ENCODE assay signal across 12 mouse cellular contexts in genomic region chr2:180276385-180276784, GRCm38 (mm10). TPM values are rescaled to one million over a fixed set of nuclear protein-coding genes. Genes with fewer than 3 reads are reported as not detected.
A peak's percentile ranks its signal among the peaks of the same experiment; 100 is the strongest.
DNase-seq lines count a peak whose midpoint lies in the region; ATAC-seq and TF ChIP-seq lines count a peak whose summit lies in the region.
"Had no signal": no experiment of that assay in that cellular context is flagged by ENCODE, and none has a peak within 500 bp of the region (broad histone marks: within the 10 kb centered on the region; RNA-seq: fewer than 3 reads in every experiment).

No protein-coding gene starts in this region.

- intact Hi-C loops in heart, postnatal 36 days (cut with DNase I), result loop anchor here (2.0 to 10.0 kb wide), 3 partner anchors 156 to 428 kb away; partner anchors contain the start of gene Dido1

- ATAC-seq in lung, embryonic 14.5 days (ENCODE audit: insufficient read depth), result no peak
- peak; percentile 0; the same call in 1 of the 2 replicates for ATAC-seq in intestine, embryonic 16.5 days

- H3K4me1 ChIP-seq in lung, embryonic 14.5 days (ENCODE audit: insufficient read depth), result peaks cover 22% of the 10 kb centered on the region
- H3K4me1 ChIP-seq in intestine, embryonic 16.5 days (ENCODE audit: control insufficient read depth, insufficient read depth, low read length), result peaks cover 32% of the 10 kb centered on the region
- H3K4me1 ChIP-seq in small intestine, adult 2 months (ENCODE audit: control insufficient read depth, insufficient read depth, insufficient read length, low read length), result peaks cover 55% of the 10 kb centered on the region

- H3K27me3 ChIP-seq in lung, embryonic 14.5 days (ENCODE audit: insufficient read depth, low read length), result no peaks in the 10 kb centered on the region
- no peaks in the 10 kb centered on the region for H3K27me3 ChIP-seq in intestine, embryonic 16.5 days (replicated peaks; ENCODE audit: control insufficient read depth, insufficient read depth, low read length)
- no peaks in the 10 kb centered on the region for H3K27me3 ChIP-seq in small intestine, adult 2 months (ENCODE audit: control insufficient read depth, insufficient read depth, low read length)

- peak; percentile 9; the same call in 1 of the 2 replicates for TF ChIP-seq CTCF in lung, embryonic 14.5 days (IDR thresholded peaks at IDR 0.05; ENCODE audit: low read depth)
- TF ChIP-seq CTCF in small intestine, adult 2 months (IDR thresholded peaks at IDR 0.05; ENCODE audit: extremely low read depth, insufficient read length, insufficient replicate concordance, low read depth, low read length), result no peak

- no peaks in the 10 kb centered on the region for H3K9me3 ChIP-seq in lung, embryonic 14.5 days (ENCODE audit: low read depth, low read length)
- H3K9me3 ChIP-seq in intestine, embryonic 16.5 days (ENCODE audit: control insufficient read depth, low read length), result no peaks in the 10 kb centered on the region
- H3K9me3 ChIP-seq: embryonic facial prominence, embryonic 15.5 days had no signal

- no peak for TF ChIP-seq POLR2A in small intestine, adult 2 months (IDR thresholded peaks at IDR 0.05; ENCODE audit: low read depth, low read length)

- 33% methylated on average over 4 of the region's 4 CpGs for WGBS in lung, embryonic 14.5 days
- WGBS in intestine, embryonic 16.5 days, result 40% methylated on average over 4 of the region's 4 CpGs
- 21% methylated on average over 4 of the region's 4 CpGs for WGBS in small intestine, adult 2 months

- H3K4me3 ChIP-seq in lung, embryonic 14.5 days (ENCODE audit: low read depth, low read length), result no peak overlapping the region
- no peak overlapping the region for H3K4me3 ChIP-seq in intestine, embryonic 16.5 days (ENCODE audit: low read length)
- H3K4me3 ChIP-seq in small intestine, adult 2 months (ENCODE audit: low read depth, low read length), result peak overlapping the region; percentile 47
- H3K4me3 ChIP-seq: embryonic facial prominence, embryonic 15.5 days; myocyte had no signal

- H3K9ac ChIP-seq in lung, embryonic 14.5 days, result no peak overlapping the region
- H3K9ac ChIP-seq in intestine, embryonic 16.5 days (ENCODE audit: low read depth, low read length), result peak overlapping the region; percentile 12; the same call in 1 of the 2 replicates
- H3K9ac ChIP-seq: embryonic facial prominence, embryonic 15.5 days had no signal

- peak; percentile 92 for DNase-seq in heart, adult 11 months
- no peak for DNase-seq in heart, postnatal 36 days
- DNase-seq in lung, embryonic 14.5 days, result no peak
- no peak for DNase-seq in lung, adult 18-20 months
- no peak for DNase-seq in ovary, postnatal 14 days (ENCODE audit: low spot score)
- DNase-seq in right cerebral cortex, postnatal 4 days, result no peak

- peak overlapping the region; percentile 43 for H3K4me2 ChIP-seq in lung, embryonic 14.5 days
- H3K4me2 ChIP-seq in intestine, embryonic 16.5 days (ENCODE audit: low read depth, low read length), result peak overlapping the region; percentile 31

- no peaks in the 10 kb centered on the region for H3K36me3 ChIP-seq in lung, embryonic 14.5 days (ENCODE audit: insufficient read depth)
- no peaks in the 10 kb centered on the region for H3K36me3 ChIP-seq in intestine, embryonic 16.5 days (ENCODE audit: control insufficient read depth, insufficient read depth, low read length)
- no peaks in the 10 kb centered on the region for H3K36me3 ChIP-seq in small intestine, adult 2 months (ENCODE audit: control insufficient read depth, insufficient read depth, low read length)
- H3K36me3 ChIP-seq: embryonic facial prominence, embryonic 15.5 days had no signal

- H3K27ac ChIP-seq in lung, embryonic 14.5 days (ENCODE audit: low read depth), result peak overlapping the region; percentile 78
- H3K27ac ChIP-seq in intestine, embryonic 16.5 days (ENCODE audit: low read length), result peak overlapping the region; percentile 93
- H3K27ac ChIP-seq in small intestine, adult 2 months (ENCODE audit: insufficient read depth, low read depth, low read length), result peak overlapping the region; percentile 98
- H3K27ac ChIP-seq: embryonic facial prominence, embryonic 15.5 days had no signal

RNA-seq across cellular contexts. Expression of gene Cables2, which starts 3.1 kb away (rescaled TPM):
- total RNA-seq in heart, postnatal 36 days (2021), result 10 to 100 TPM; 11.2 to 13.5 TPM
- 24.0 and 25.6 TPM in 2 replicates for polyA plus RNA-seq in lung, embryonic 14.5 days (2014; fragmentation: Nextera tagmentation; extraction: Ambion mirVana)
- polyA plus RNA-seq in intestine, embryonic 16.5 days (2015; fragmentation: Nextera tagmentation; extraction: Ambion mirVana), result 2.8 and 4.8 TPM in 2 replicates
- 15.3 and 32.0 TPM in 2 replicates for polyA plus RNA-seq in small intestine, adult 2 months (2012; rRNA removed)

RNA-seq across cellular contexts. Expression of gene Rbbp8nl, which starts 13.3 kb away (rescaled TPM):
- not detected for total RNA-seq in heart, postnatal 36 days (2021)
- 1.9 and 2.3 TPM in 2 replicates for polyA plus RNA-seq in lung, embryonic 14.5 days (2014; fragmentation: Nextera tagmentation; extraction: Ambion mirVana)
- 2.5 TPM in 2 replicates for polyA plus RNA-seq in intestine, embryonic 16.5 days (2015; fragmentation: Nextera tagmentation; extraction: Ambion mirVana)
- 1.2 and 1.6 TPM in 2 replicates for polyA plus RNA-seq in small intestine, adult 2 months (2012; rRNA removed)
- total RNA-seq: hematopoietic stem cell, adult 5-6 weeks; layer of hippocampus, postnatal 25 days had no signal
- polyA plus RNA-seq: myocyte had no signal

RNA-seq across cellular contexts. Expression of gene Rps21, which starts 19.2 kb away (rescaled TPM):
- 100 to 1,000 TPM; 500 to 574 TPM for total RNA-seq in heart, postnatal 36 days (2021)
- 630 and 724 TPM in 2 replicates for polyA plus RNA-seq in lung, embryonic 14.5 days (2014; fragmentation: Nextera tagmentation; extraction: Ambion mirVana)
- polyA plus RNA-seq in intestine, embryonic 16.5 days (2015; fragmentation: Nextera tagmentation; extraction: Ambion mirVana), result 471 and 487 TPM in 2 replicates
- 2,052 and 2,413 TPM in 2 replicates for polyA plus RNA-seq in small intestine, adult 2 months (2012; rRNA removed)

RNA-seq across cellular contexts. Expression of gene Lama5, which starts 50.7 kb away (rescaled TPM):
- total RNA-seq in heart, postnatal 36 days (2021), result 10 to 100 TPM; 70.7 to 76.3 TPM
- 95.0 and 95.1 TPM in 2 replicates for polyA plus RNA-seq in lung, embryonic 14.5 days (2014; fragmentation: Nextera tagmentation; extraction: Ambion mirVana)
- 26.7 and 29.7 TPM in 2 replicates for polyA plus RNA-seq in intestine, embryonic 16.5 days (2015; fragmentation: Nextera tagmentation; extraction: Ambion mirVana)
- 36.0 and 41.7 TPM in 2 replicates for polyA plus RNA-seq in small intestine, adult 2 months (2012; rRNA removed)

RNA-seq across cellular contexts. Expression of gene Gata5, which starts 58.1 kb away (rescaled TPM):
- 1 to 10 TPM in 1 of 2 experiments, under 1 TPM in 1; 0.65 to 1.1 TPM for total RNA-seq in heart, postnatal 36 days (2021)
- 37.4 and 42.7 TPM in 2 replicates for polyA plus RNA-seq in lung, embryonic 14.5 days (2014; fragmentation: Nextera tagmentation; extraction: Ambion mirVana)
- polyA plus RNA-seq in intestine, embryonic 16.5 days (2015; fragmentation: Nextera tagmentation; extraction: Ambion mirVana), result 10.3 and 11.6 TPM in 2 replicates
- 36.0 and 121 TPM in 2 replicates for polyA plus RNA-seq in small intestine, adult 2 months (2012; rRNA removed)
- total RNA-seq: hematopoietic stem cell, adult 5-6 weeks; layer of hippocampus, postnatal 25 days had no signal
- polyA plus RNA-seq: embryonic facial prominence, embryonic 15.5 days; myocyte had no signal
